8 mouse cellular contexts compared by ENCODE assay signal in genomic region chr10:128376099-128376454, GRCm38 (mm10). TPM values are rescaled to one million over a fixed set of nuclear protein-coding genes. Genes with fewer than 3 reads are reported as not detected.
DNase-seq lines count a peak whose midpoint lies in the region; ATAC-seq and TF ChIP-seq lines count a peak whose summit lies in the region.

No protein-coding gene starts in this region.

- H3K9ac ChIP-seq in kidney, postnatal 0 days (ENCODE audit: low read depth, low read length) = peak overlapping the region; percentile 98
- peak overlapping the region; percentile 100 for H3K9ac ChIP-seq in embryonic facial prominence, embryonic 11.5 days (replicated peaks; ENCODE audit: low read length)
- H3K9ac ChIP-seq in hindbrain, postnatal 0 days (replicated peaks; ENCODE audit: low read length) = peak overlapping the region; percentile 99
- H3K9ac ChIP-seq in midbrain, embryonic 16.5 days (ENCODE audit: low read depth, low read length) = peak overlapping the region; percentile 99

- H3K4me3 ChIP-seq in kidney, postnatal 0 days (replicated peaks; ENCODE audit: low read depth, low read length) = peak overlapping the region; percentile 95
- peak overlapping the region; percentile 99 for H3K4me3 ChIP-seq in embryonic facial prominence, embryonic 11.5 days (ENCODE audit: low read depth, low read length)
- H3K4me3 ChIP-seq in hindbrain, postnatal 0 days (ENCODE audit: low read length) = peak overlapping the region; percentile 96
- peak overlapping the region; percentile 94 for H3K4me3 ChIP-seq in midbrain, embryonic 16.5 days (ENCODE audit: low read depth, low read length)

- no peak for DNase-seq in kidney, postnatal 0 days (ENCODE audit: low spot score)
- DNase-seq in kidney, adult 8-10 months = no peak
- no peak for DNase-seq in embryonic facial prominence, embryonic 11.5 days (ENCODE audit: low spot score)
- DNase-seq in hindbrain, postnatal 0 days (ENCODE audit: low spot score) = no peak
- no peak for DNase-seq in ovary, postnatal 14 days (ENCODE audit: low spot score)
- DNase-seq in gastrocnemius, postnatal 36 days = no peak
- DNase-seq in adipocyte (ENCODE audit: low spot score) = no peak

- WGBS in kidney, postnatal 0 days = 39% methylated on average over 4 of the region's 4 CpGs
- 48% methylated on average over 4 of the region's 4 CpGs for WGBS in embryonic facial prominence, embryonic 11.5 days
- whole genome bisulfite sequencing in hindbrain, postnatal 0 days = 39% methylated on average over 4 of the region's 4 CpGs
- 40% methylated on average over 4 of the region's 4 CpGs for WGBS in midbrain, embryonic 16.5 days

- peak overlapping the region; percentile 95 for H3K27ac ChIP-seq in kidney, postnatal 0 days
- H3K27ac ChIP-seq in embryonic facial prominence, embryonic 11.5 days (replicated peaks; ENCODE audit: low read depth, low read length) = peak overlapping the region; percentile 92
- peak overlapping the region; percentile 98 for H3K27ac ChIP-seq in hindbrain, postnatal 0 days
- H3K27ac ChIP-seq in midbrain, embryonic 16.5 days (ENCODE audit: low read length) = peak overlapping the region; percentile 98

- ATAC-seq in kidney, postnatal 0 days (replicated peaks; ENCODE audit: low FRiP score, low read depth) = no peak
- ATAC-seq in embryonic facial prominence, embryonic 11.5 days (replicated peaks; ENCODE audit: insufficient number of reproducible peaks, low FRiP score, low TSS enrichment, low read depth) = no peak
- no peak for ATAC-seq in hindbrain, postnatal 0 days
- no peak for ATAC-seq in midbrain, embryonic 16.5 days

- peak overlapping the region; percentile 84 for H3K4me2 ChIP-seq in kidney, postnatal 0 days (ENCODE audit: low read length)
- H3K4me2 ChIP-seq in embryonic facial prominence, embryonic 11.5 days (ENCODE audit: low read depth, low read length) = peak overlapping the region; percentile 82
- peak overlapping the region; percentile 75 for H3K4me2 ChIP-seq in hindbrain, postnatal 0 days (ENCODE audit: low read depth, low read length)
- peak overlapping the region; percentile 78 for H3K4me2 ChIP-seq in midbrain, embryonic 16.5 days (ENCODE audit: low read length)

- no peak for TF ChIP-seq CTCF in kidney, postnatal 0 days (IDR thresholded peaks at IDR 0.05; ENCODE audit: low read depth)
- no peak for TF ChIP-seq CTCF in hindbrain, postnatal 0 days (IDR thresholded peaks at IDR 0.05; ENCODE audit: low read depth)

- H3K36me3 ChIP-seq in kidney, postnatal 0 days (ENCODE audit: insufficient read depth, low read length) = peaks cover 21% of the 10 kb centered on the region
- peaks cover 10% of the 10 kb centered on the region for H3K36me3 ChIP-seq in embryonic facial prominence, embryonic 11.5 days (replicated peaks; ENCODE audit: control insufficient read depth, insufficient read depth, low read depth, low read length)
- H3K36me3 ChIP-seq in hindbrain, postnatal 0 days (ENCODE audit: insufficient read depth, low read length) = peaks cover 12% of the 10 kb centered on the region
- H3K36me3 ChIP-seq in midbrain, embryonic 16.5 days (ENCODE audit: control insufficient read depth, insufficient read depth, low read length) = peaks cover 15% of the 10 kb centered on the region

- H3K9me3 ChIP-seq in kidney, postnatal 0 days (replicated peaks; ENCODE audit: low read length) = no peaks in the 10 kb centered on the region
- H3K9me3 ChIP-seq in embryonic facial prominence, embryonic 11.5 days (replicated peaks; ENCODE audit: control insufficient read depth, low read length) = no peaks in the 10 kb centered on the region
- no peaks in the 10 kb centered on the region for H3K9me3 ChIP-seq in hindbrain, postnatal 0 days (ENCODE audit: low read length)
- no peaks in the 10 kb centered on the region for H3K9me3 ChIP-seq in midbrain, embryonic 16.5 days (replicated peaks; ENCODE audit: control insufficient read depth, low read length, poor library complexity, severe bottlenecking)

- H3K27me3 ChIP-seq in kidney, postnatal 0 days (ENCODE audit: insufficient read depth, low read length) = no peaks in the 10 kb centered on the region
- H3K27me3 ChIP-seq in embryonic facial prominence, embryonic 11.5 days (ENCODE audit: control insufficient read depth, insufficient read depth, low read length) = no peaks in the 10 kb centered on the region
- no peaks in the 10 kb centered on the region for H3K27me3 ChIP-seq in hindbrain, postnatal 0 days (ENCODE audit: insufficient read depth, low read length)
- no peaks in the 10 kb centered on the region for H3K27me3 ChIP-seq in midbrain, embryonic 16.5 days (ENCODE audit: control insufficient read depth, insufficient read depth, low read depth, low read length)

- H3K4me1 ChIP-seq in kidney, postnatal 0 days (replicated peaks; ENCODE audit: insufficient read depth, low read length) = peaks cover 6% of the 10 kb centered on the region; the same call in 1 of the 2 replicates
- peaks cover 4% of the 10 kb centered on the region; the same call in 1 of the 2 replicates for H3K4me1 ChIP-seq in embryonic facial prominence, embryonic 11.5 days (ENCODE audit: control insufficient read depth, insufficient read depth, low read length)
- peaks cover 17% of the 10 kb centered on the region for H3K4me1 ChIP-seq in hindbrain, postnatal 0 days (ENCODE audit: insufficient read depth, low read length)
- peaks cover 22% of the 10 kb centered on the region for H3K4me1 ChIP-seq in midbrain, embryonic 16.5 days (ENCODE audit: control insufficient read depth, insufficient read depth, low read length)

- intact Hi-C loops in gastrocnemius, postnatal 36 days (cut with DNase I) = loop anchor here (5.0 kb wide), 1 partner anchor 39 kb away; the partner anchor contains the start of gene Cs

RNA-seq across cellular contexts. Expression of gene Ankrd52, which starts 0.8 kb away (rescaled TPM):
- polyA plus RNA-seq in kidney, postnatal 0 days (2015; fragmentation: Nextera tagmentation; extraction: Ambion mirVana) = 6.2 TPM in 2 replicates
- 9.3 and 10.4 TPM in 2 replicates for polyA plus RNA-seq in embryonic facial prominence, embryonic 11.5 days (2014; fragmentation: Nextera tagmentation; extraction: Ambion mirVana)
- 38.8 and 39.5 TPM in 2 replicates for total RNA-seq in hindbrain, postnatal 0 days (2014; rRNA removed)
- 9.1 and 10.6 TPM in 2 replicates for polyA plus RNA-seq in hindbrain, postnatal 0 days (2015; fragmentation: Nextera tagmentation; extraction: Ambion mirVana)
- 9.9 and 13.6 TPM in 2 replicates for polyA plus RNA-seq in midbrain, embryonic 16.5 days (2015; fragmentation: Nextera tagmentation; extraction: Ambion mirVana)
- 10 to 100 TPM; 50.5 to 55.7 TPM for total RNA-seq in gastrocnemius, postnatal 36 days (2021)

RNA-seq across cellular contexts. Expression of gene Coq10a, which starts 7.3 kb away (rescaled TPM):
- 18.3 and 19.7 TPM in 2 replicates for polyA plus RNA-seq in kidney, postnatal 0 days (2015; fragmentation: Nextera tagmentation; extraction: Ambion mirVana)
- 13.2 and 13.5 TPM in 2 replicates for polyA plus RNA-seq in embryonic facial prominence, embryonic 11.5 days (2014; fragmentation: Nextera tagmentation; extraction: Ambion mirVana)
- 26.9 and 42.1 TPM in 2 replicates for total RNA-seq in hindbrain, postnatal 0 days (2014; rRNA removed)
- polyA plus RNA-seq in hindbrain, postnatal 0 days (2015; fragmentation: Nextera tagmentation; extraction: Ambion mirVana) = 50.8 and 52.1 TPM in 2 replicates
- 36.8 and 40.3 TPM in 2 replicates for polyA plus RNA-seq in midbrain, embryonic 16.5 days (2015; fragmentation: Nextera tagmentation; extraction: Ambion mirVana)
- total RNA-seq in gastrocnemius, postnatal 36 days (2021) = 100 to 1,000 TPM; 433 to 434 TPM

RNA-seq across cellular contexts. Expression of gene Slc39a5, which starts 25.0 kb away (rescaled TPM):
- 56.0 and 64.8 TPM in 2 replicates for polyA plus RNA-seq in kidney, postnatal 0 days (2015; fragmentation: Nextera tagmentation; extraction: Ambion mirVana)
- not detected in 2 replicates for polyA plus RNA-seq in embryonic facial prominence, embryonic 11.5 days (2014; fragmentation: Nextera tagmentation; extraction: Ambion mirVana)
- total RNA-seq in hindbrain, postnatal 0 days (2014; rRNA removed) = 0.58 and 2.3 TPM in 2 replicates
- 0.55 and 0.66 TPM in 2 replicates for polyA plus RNA-seq in hindbrain, postnatal 0 days (2015; fragmentation: Nextera tagmentation; extraction: Ambion mirVana)
- 0.10 TPM in 1 of 2 replicates, not detected in the other for polyA plus RNA-seq in midbrain, embryonic 16.5 days (2015; fragmentation: Nextera tagmentation; extraction: Ambion mirVana)
- not detected for total RNA-seq in gastrocnemius, postnatal 36 days (2021)

RNA-seq across cellular contexts. Expression of gene Nabp2, which starts 35.2 kb away (rescaled TPM):
- polyA plus RNA-seq in kidney, postnatal 0 days (2015; fragmentation: Nextera tagmentation; extraction: Ambion mirVana) = 82.4 and 85.5 TPM in 2 replicates
- polyA plus RNA-seq in embryonic facial prominence, embryonic 11.5 days (2014; fragmentation: Nextera tagmentation; extraction: Ambion mirVana) = 92.2 and 99.1 TPM in 2 replicates
- 73.9 and 98.9 TPM in 2 replicates for total RNA-seq in hindbrain, postnatal 0 days (2014; rRNA removed)
- 135 and 140 TPM in 2 replicates for polyA plus RNA-seq in hindbrain, postnatal 0 days (2015; fragmentation: Nextera tagmentation; extraction: Ambion mirVana)
- polyA plus RNA-seq in midbrain, embryonic 16.5 days (2015; fragmentation: Nextera tagmentation; extraction: Ambion mirVana) = 141 and 150 TPM in 2 replicates
- total RNA-seq in gastrocnemius, postnatal 36 days (2021) = 10 to 100 TPM; 48.1 to 50.4 TPM

RNA-seq across cellular contexts. Expression of gene Rnf41, which starts 35.4 kb away (rescaled TPM):
- polyA plus RNA-seq in kidney, postnatal 0 days (2015; fragmentation: Nextera tagmentation; extraction: Ambion mirVana) = 34.9 and 39.3 TPM in 2 replicates
- polyA plus RNA-seq in embryonic facial prominence, embryonic 11.5 days (2014; fragmentation: Nextera tagmentation; extraction: Ambion mirVana) = 36.4 and 38.9 TPM in 2 replicates
- total RNA-seq in hindbrain, postnatal 0 days (2014; rRNA removed) = 98.1 and 105 TPM in 2 replicates
- 75.8 and 76.3 TPM in 2 replicates for polyA plus RNA-seq in hindbrain, postnatal 0 days (2015; fragmentation: Nextera tagmentation; extraction: Ambion mirVana)
- 105 and 108 TPM in 2 replicates for polyA plus RNA-seq in midbrain, embryonic 16.5 days (2015; fragmentation: Nextera tagmentation; extraction: Ambion mirVana)
- total RNA-seq in gastrocnemius, postnatal 36 days (2021) = 10 to 100 TPM; 10.4 to 10.5 TPM

Comparison
In these comparisons a context has a peak if more than half of its experiments do, and no peak if none do; other contexts are left out.
1. RNA of gene Slc39a5, which starts 25.0 kb away (polyA plus RNA-seq): 56.0 to 64.8 TPM in kidney, postnatal 0 days; 0.55 to 0.66 TPM in hindbrain, postnatal 0 days, not detected in embryonic facial prominence, embryonic 11.5 days and 0.10 TPM in midbrain, embryonic 16.5 days; every median in the first group is over 10 times any median in the second.
2. Peak in every context shown above with its lines, with median percentiles within 50 percentile points of each other: H3K27ac ChIP-seq, H3K4me2 ChIP-seq, H3K4me3 ChIP-seq and H3K9ac ChIP-seq.